Mouse (Mus musculus): ENCODE measurements around the gene Hoxd3.

Hoxd3 gene

DNA sequence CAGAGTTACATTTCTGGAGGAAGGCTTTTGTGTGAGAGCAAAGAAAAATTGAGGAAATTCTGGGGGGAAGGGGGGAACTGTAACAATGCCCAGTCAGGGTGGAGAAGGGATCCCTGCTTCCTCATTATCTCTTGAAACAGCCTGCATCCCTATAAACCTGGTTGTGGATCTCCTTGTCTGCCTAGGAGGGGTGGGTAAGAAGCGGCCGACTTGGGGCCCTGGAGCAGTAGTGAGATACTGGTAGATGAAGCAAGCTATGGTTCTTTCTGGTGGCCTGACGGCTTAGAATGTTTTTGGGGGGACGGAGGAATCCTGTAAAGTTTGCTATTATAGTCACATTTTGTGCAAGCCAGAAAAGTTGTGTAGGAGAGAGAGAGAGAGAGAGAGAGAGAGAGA lies 18.3 kb upstream of the Hoxd3 start:
- no peak for DNase-seq

DNA sequence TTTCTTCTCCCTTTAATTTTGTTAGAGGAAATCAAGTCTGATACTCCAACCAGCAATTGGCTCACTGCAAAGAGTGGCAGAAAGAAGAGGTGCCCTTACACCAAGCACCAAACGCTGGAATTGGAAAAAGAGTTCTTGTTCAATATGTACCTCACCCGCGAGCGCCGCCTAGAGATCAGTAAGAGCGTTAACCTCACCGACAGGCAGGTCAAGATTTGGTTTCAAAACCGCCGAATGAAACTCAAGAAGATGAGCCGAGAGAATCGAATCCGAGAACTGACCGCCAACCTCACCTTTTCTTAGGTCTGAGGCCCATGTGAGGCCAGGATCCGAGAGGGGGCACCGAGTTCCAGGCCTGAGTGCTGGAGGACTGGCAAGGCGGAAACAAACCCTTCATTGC lies 17.7 kb upstream of the Hoxd3 start:
- peak; percentile 62 for DNase-seq

DNA sequence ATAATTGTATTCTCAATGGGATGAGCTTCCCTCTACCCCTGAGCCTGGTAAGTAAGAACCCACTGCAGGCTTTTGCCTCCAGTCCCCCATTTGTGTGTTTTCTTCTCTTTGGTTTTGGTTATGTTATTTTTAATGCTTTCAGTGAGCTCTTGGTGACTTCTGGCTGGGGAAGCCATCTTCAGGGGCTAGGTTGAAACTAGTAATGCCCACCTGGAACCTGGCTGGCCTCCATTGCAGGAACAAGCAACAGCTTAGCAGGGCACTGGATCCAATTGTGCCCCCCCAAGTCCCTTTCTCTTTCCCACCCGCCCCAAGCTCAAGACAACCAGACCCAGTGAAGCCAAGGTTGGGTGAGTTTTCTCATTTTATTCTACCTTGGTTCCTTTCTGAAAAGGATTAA lies 16.3 kb upstream of the Hoxd3 start:
- no peak for DNase-seq

DNA sequence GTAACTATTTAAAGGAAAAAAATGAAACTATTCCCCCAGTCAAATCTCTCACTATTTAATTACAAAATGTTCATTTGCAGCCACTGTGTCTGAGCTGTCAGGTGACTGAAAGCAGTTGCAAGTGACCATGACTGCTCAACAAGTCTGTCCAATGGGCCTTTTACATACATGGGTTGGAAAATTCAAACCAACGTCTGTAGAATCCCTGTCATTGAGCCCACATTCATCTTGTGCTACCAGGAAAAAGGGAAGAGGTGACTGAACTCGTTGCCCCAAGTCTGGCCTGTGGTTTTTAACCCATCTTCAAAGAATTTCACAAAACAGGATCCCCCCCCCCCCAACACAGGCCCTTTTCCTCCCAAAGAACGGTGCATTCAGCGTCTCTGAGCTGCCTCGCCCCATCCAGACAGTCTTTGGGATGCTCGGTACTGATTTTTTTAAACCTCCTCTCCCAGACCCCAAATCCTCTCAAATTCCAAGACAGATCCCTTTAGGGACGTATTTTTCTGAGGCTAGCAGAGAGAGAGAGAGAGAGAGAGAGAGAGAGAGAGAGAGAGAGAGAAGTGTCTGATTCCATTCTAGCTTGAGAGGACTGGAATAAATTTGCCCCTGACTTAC lies 15.8 kb upstream of the Hoxd3 start:
- DNase-seq, result no peak

DNA sequence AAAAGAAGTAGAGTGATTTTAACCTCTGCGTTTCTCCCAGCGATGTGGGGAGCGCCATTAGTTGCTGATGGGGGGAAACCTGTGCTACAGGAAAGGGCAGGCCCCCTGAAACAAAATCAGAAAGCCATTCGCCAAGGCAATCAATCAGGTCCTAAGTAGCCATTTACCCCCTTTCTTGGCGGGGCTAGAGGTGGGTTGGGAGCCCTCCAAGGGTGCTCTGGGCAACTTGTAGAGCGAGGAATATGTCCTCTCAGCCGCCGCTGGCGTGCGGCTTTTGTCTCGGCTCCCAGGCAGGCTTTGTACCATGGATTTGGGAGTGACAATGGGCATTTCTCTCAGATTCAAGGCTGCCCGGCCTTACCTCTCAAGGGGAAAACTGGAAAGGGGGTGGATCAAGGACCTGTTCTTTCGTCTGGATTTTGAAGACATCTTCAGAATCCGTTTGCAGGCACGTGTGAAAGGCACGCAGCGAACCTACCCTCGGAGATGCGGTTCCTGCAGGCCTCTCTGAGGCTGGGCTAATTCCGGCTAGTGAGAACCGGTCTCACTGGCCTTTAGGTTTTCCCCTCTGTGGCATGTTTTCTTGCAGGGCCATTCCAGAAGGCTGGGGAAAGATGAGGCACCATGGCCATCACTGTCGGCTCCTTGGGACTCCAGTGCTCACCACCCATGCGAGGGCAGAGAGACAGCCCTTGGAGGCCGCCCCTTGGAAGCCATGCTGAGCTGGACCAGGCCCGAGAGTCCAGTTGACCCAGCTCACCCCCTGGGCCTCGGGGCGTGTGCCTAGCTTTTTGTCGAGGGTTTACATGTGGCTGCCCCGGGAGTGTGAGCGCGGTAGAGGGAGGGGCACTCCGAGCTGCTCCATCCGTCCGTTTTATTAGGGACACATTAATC lies 15.0 kb upstream of the Hoxd3 start:
- no peak for DNase-seq

DNA sequence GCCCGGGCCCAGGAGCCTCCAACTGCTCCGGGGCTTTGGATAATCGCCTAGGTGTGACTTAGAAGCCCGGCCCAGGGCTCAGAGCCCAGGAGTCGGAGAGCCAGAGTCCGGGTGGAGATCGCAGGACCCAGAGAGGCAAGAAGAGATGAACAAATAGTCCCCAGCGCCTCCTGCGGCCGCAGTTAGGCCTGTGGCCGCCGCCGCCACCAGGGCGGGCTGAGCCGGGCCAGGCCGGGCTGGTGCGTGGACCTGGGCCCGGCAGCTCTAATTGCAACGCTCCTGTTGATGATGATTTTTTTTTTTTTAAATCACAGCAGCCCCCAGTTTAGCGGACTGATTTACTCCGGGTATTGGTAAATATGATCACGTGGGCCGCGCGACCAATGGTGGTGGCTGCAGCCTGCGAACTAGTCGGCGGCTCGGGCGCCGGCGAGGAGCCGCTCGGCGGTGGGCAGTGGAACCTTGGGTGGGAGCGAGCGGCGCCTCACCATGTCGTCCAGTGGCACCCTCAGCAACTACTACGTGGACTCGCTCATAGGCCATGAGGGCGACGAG lies 14.1 kb upstream of the Hoxd3 start, which contains the start of gene Hoxd9:
TSS of gene Hoxd9 (plus strand) at position 161 of the 555 bp plus-strand sequence.
- peak; percentile 68 for DNase-seq

DNA sequence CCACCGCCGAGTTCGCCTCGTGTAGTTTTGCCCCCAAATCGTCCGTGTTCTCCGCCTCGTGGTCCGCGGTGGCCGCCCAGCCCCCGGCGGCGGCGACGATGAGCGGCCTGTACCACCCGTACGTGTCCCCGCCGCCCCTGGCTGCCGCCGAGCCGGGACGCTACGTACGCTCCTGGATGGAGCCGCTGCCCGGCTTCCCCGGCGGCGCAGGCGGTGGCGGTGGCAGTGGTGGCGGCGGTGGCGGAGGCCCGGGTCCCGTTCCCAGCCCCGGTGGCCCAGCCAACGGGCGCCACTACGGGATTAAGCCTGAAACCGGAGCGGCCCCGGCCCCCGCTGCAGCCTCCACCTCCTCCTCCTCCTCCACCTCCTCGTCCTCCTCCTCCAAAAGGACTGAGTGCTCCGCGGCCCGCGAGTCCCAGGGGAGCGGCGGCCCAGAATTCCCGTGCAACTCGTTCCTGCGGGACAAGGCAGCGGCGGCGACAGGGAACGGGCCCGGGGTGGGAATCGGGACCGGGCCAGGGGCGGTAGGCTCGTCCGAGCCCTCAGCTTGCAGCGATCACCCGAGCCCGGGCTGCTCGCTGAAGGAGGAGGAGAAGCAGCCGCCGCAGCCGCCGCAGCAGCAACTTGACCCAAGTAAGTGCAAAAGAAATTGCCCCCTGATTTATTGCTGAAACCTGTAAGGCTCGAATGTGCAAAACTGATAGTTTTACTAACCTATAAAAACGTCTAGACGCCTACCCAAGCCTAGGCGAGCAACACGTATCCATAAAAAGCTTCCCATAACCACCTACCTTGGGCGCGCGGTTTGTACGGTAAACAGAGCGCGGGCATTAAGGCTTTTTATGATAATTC lies 13.3 kb upstream of the Hoxd3 start:
- DNase-seq, result no peak

DNA sequence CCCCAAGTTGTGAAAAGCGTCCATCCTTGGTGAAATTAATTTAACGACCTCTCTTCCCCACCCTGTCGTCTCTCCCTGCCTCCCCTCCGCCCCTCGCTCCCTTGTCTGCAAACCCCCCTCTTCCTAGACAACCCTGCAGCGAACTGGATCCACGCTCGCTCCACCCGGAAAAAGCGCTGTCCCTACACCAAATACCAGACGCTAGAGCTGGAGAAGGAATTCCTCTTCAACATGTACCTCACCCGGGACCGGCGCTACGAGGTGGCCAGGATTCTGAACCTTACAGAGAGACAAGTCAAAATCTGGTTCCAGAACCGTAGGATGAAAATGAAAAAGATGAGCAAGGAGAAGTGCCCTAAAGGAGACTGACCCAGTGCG lies 12.7 kb upstream of the Hoxd3 start:
- no peak for DNase-seq

DNA sequence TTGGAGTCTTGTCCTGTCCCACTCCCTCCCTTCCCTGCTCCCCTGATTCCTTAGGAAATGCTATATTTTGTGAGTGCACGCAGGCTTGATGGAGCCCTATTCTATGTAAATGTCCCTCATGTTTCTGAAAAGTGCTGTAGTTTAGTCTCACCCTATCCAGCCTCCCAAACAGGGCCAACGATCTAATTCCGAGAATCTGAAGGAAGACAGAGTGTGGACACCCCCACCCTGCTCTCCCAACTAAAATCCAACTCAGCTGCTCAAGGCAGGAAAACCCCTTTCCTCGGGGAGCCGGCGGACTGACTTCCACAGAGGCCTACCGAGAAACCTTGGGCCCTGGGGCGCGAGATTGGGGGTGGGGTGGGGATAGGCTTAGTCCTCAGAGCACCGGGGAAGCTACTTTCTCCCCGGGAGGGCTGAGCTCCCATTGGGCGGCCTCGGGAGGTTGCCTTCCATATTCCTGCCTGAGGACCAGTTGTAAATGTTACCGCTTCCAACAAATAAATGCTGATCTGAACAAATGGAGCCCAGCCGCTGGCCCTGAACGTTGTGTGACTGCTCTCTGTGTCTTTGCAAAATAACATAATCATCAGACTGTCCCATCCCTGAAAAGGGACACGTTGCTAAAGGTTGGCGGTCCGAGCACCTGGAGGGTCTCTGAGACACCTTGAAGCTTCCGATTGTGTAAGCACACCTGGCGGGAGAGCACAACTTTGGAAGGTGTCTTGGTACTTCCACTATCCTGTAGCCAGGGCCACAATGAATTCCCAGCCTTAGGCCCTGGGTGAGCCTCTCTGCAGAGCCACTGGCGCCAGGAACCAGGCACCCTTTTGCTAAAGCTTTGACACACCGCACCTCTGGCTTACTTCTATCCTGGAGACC lies 11.8 kb upstream of the Hoxd3 start:
- no peak for DNase-seq

DNA sequence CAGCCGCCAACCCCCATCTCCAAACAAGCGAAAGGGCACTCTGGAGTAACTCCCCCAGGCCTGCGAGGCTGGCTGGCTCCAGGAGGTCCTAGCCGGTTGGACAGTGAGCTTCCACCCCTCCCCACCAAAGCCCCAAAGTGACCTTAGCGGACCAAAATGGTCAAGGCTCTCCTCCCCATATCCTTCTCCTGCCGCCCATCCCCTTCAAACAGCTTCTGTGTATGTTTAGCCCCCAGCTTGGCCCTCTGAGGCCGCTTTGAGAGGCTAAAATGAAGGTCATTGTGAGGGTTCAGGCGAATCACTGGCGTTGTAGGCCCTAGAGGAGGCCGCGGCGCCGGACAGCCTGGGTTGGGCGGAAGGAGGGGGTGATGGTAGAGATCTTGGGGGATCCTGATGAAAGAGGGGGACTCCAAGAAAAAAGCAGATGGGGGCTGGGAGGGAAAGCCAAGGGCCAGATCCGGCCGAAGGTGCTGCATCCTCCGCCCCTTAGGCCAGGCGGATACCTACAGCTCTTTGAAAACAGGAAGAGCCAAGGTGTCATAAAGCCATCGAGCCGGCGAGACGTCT lies 11.1 kb upstream of the Hoxd3 start:
- DNase-seq, result no peak

DNA sequence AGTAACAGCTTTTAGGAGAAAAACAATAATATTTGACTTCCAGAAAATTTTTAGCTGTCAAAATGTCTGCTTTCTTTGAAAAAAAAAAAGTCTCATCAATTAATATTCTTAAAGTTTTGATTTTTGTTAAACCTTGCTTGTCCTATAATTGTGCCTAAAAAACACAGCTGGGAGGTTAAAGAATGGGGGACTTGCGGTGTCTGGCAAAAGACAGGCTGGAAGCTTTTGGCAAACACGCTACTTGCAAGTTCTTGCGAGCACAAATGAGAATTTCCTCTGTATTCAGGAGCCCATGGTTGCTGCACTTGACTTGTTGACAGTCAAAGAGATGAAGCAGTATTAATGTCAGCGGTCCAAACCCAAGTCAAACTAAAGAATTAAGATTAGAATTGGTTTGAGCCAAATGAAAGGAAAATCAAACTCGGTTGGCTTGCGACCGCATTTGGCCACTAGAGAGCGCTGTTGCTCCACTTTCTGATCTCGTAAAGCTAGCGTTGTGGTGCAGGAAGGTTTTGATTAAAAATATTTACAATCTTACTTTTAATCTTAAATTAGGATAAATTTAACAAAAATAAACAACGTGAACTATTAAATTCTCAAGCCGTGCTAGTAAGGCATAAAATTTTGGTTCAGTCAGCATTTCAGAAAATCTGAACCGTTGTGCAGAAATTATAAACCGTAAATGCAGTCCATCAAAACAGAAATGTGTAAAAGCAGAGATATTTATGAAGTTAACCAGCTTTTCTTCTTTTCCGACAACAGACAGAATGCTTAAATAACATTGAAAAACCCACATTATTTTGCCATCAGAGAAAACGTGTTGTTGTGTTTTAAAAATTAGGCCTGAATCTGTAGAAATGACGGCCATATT lies 9.5 kb upstream of the Hoxd3 start:
- DNase-seq, result peak; percentile 82

DNA sequence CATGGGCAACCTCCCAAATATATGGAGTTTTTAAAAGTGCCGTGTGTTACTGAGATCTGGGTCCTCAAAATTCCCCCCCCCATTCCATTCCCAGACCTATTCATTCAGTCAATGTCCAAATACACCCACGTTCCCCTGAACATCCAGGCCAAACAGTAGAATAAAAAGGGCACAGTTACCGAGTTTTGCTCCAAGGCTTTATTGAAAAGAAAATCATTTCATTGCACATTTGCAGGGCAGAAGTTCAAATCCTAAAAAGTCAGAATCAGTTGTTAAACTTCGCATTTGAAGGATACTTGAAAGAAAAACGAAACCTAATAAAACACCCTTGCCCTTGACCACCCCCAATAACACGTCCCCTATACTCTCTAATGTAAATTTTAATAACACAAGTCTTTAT lies 8.9 kb upstream of the Hoxd3 start:
- no peak for DNase-seq

DNA sequence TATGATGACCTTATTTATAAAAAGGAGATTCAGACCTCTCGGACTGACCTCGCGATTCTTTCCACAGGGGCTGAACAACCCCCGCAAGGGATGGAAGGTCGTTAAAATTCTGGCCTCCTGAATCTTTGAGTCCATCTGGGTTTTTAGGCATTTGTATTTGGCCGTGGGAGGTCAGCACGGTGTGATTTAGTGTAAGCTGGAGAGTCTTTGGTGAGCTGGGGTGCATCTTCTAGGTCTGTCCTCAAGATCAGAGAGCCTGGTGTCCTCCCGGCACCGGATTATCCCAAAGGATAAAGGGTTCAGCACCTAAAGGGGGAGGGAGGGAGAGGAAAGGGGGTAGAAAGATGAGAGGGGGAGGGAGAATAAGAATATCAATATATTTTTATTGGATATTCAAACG lies 8.4 kb upstream of the Hoxd3 start:
- DNase-seq, result no peak

DNA sequence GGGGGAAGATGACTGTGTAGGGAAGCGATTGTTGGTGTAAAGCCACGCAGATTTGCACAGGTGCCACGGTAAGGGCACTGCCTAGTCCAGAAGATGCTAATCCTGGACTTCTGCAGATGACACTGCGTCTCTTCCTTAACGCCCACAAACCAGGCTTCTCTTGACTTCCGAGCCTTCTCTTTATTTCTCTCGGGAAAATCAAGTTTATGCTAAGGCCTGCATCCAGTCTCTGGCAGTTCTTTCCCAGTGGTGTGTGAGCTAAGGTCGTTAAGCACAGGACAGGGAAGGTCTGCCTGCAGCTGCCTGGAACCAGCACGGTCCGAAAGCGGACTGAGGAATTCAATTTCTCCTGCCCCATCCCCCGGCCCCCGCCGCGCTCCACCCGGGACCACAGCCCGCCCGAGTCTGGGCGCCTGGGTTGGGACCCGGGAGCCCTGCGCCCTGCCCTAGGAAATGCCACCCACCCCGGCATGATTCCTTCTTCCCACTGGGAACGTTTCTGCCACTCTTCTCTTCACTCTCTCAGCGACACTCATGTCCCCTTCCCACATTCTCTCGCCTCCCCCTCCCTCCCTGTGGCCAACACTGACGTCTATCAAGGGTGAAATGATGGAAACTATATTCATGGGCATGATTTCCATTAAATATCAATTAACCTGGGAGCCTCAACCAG lies 7.9 kb upstream of the Hoxd3 start:
- no peak for DNase-seq

DNA sequence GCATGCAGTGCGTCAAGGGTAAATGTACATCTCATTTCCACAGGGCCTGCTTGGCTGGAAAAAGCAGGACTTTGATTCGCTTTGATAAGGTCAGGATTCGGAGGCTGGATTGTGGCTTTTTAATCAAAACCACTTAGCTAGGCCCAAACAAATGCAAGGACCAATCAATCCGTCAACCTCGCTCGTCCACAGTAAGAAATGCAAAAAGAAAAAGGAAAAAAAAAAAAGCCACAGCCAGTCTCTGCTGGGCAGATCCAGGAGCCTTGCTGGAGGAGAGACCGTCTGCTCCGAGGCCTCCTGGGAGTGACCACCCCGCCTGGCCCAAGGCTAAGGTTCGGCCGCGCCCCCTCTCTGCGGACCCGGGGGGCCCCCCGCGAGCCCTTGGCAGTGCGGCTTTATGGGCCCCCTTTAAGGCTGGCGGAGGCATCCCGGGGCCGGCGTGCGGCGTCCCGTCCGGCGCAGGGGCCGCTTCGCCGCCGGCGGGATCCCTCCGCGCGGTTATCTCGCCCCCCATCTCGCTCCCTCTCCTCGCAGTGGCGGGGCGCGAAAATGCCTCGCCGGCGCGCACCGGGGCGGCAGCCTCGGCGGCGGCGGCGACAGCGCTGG lies 7.2 kb upstream of the Hoxd3 start, which contains the start of gene Hoxd8:
TSS of gene Hoxd8 (plus strand) at position 223 of the 606 bp plus-strand sequence.
- DNase-seq, result peak; percentile 69

DNA sequence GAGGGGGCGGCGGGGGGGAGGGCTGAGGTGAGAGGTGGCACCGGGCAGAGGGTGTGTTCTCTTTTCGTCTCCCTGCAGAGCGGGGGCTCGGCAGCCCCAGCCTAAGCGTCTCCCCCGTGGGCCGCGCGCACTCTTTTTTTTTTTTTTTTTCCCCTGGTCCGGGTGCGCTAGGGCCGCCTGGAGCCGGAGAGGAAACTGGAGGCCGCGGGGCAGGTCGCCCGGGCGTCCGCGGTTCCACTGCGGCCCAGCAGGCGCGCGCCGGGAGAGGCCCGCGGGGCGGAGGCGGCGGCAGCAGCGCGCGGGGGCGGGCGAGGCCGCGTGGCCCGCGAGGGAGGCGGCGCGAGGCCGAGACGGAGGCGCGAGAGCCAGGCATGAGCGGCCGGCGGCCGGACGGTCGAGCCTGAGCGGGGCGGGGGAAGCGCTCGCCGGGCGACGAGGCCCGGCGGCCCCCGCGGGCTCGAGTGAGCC lies 6.7 kb upstream of the Hoxd3 start:
- DNase-seq, result no peak

DNA sequence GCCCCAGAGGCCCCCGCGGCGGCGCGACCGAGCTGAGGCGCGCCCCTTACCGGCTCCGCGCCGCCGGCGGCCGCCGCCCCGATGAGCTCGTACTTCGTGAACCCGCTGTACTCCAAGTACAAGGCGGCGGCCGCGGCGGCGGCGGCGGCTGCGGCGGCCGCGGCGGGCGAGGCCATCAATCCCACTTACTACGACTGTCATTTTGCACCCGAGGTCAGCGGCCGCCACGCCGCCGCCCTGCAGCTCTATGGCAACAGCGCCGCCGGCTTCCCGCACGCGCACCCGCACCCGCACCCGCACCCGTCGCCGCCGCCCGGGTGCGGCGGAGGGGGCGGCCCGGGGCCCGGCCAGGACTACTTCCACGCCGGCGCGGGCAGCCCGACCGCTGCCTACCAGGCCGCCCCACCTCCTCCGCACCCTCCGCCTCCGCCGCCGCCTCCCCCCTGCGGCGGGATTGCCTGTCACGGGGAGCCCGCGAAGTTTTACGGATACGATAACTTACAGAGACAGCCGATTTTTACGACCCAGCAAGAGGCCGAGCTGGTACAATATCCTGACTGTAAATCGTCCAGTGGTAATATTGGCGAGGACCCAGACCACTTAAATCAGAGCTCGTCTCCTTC lies 6.1 kb upstream of the Hoxd3 start:
- DNase-seq, result no peak

DNA sequence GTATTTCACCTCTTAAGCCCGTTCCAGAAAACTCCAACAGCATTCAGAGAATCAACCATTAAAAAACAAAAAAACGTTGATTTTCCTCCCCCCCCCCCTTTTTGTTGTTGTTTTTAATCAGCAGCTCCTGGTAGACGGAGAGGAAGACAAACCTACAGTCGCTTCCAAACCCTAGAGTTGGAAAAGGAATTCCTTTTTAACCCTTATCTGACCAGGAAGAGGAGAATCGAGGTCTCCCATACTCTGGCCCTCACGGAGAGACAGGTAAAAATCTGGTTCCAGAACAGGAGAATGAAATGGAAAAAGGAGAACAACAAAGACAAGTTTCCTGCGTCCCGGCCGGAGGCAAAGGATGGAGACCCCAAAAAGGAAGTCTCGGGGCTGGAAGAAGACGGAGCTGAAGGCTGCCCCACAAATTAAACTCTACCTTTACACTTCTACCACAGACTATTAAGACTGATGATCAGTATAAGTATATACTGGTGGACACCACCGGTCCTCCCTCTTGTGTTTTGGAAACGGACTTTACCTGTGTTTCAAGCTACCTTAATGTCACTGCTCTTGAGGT lies 5.2 kb upstream of the Hoxd3 start:
- DNase-seq, result no peak

DNA sequence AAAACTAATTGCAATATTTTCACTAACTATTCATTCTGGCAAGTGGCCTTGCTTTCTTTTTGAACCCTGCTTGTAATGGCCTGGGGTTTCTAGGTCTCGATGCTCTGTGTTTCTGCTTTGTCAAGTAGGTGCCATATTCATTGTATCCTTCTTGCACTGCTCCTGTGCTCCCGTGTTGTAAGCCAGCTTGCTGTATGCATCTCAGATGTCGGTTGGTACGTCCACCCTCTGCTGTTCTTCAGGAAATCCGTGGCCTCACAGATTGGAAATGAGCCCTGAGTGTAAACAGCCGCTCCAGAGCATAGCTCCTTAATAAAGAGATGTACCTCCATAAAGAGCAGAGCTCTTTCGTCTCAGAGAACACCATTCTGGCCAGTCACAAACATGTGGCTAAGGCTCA lies 4.1 kb upstream of the Hoxd3 start:
- no peak for DNase-seq

All from retina, postnatal 1 day (tissue).